Mouse (Mus musculus) R1 (cell line): Measurements from ENCODE around the gene Avl9.

ENCODE experiments used
- DNase-seq: peaks from one replicate; pipeline ENCODE4 v3.0.0-alpha.2; 2018; ENCODE audit warnings: low read depth, low spot score

Avl9 gene

GRCm38 (mm10) chr6:56714574-56715269 lies at the start of gene Avl9:
Gene Avl9 (plus strand): TSS chr6:56714899.
- peak; percentile 96 for DNase-seq

GRCm38 (mm10) chr6:56688238-56688637 lies 26.5 kb upstream of the Avl9 start:
- no peak for DNase-seq

- peak; percentile 84 for DNase-seq
Measured at GRCm38 (mm10) chr6:56691205-56691604, 23.5 kb upstream of the Avl9 start.

- DNase-seq: no peak
Measured at GRCm38 (mm10) chr6:56692445-56692844, 22.3 kb upstream of the Avl9 start.

GRCm38 (mm10) chr6:56703931-56704900 lies 10.5 kb upstream of the Avl9 start, which contains the start of gene Lsm5:
Gene Lsm5 (minus strand): TSS chr6:56704710.
- DNase-seq: peak; percentile 96

GRCm38 (mm10) chr6:56714186-56714573 lies 519 bp upstream of the Avl9 start:
- no peak for DNase-seq

- DNase-seq: peak; percentile 94
Measured at GRCm38 (mm10) chr6:56715270-56715666, 569 bp downstream of the Avl9 start.

GRCm38 (mm10) chr6:56719071-56719470 lies 4.4 kb downstream of the Avl9 start:
- no peak for DNase-seq

- no peak for DNase-seq
Measured at GRCm38 (mm10) chr6:56720877-56721276, 6.2 kb downstream of the Avl9 start.

GRCm38 (mm10) chr6:56732545-56732944 lies 17.8 kb downstream of the Avl9 start:
- no peak for DNase-seq

- DNase-seq: no peak
Measured at GRCm38 (mm10) chr6:56745950-56746543, 31.3 kb downstream of the Avl9 start.

- DNase-seq: no peak
Measured at GRCm38 (mm10) chr6:56753719-56754118, 39.0 kb downstream of the Avl9 start.

GRCm38 (mm10) chr6:56756117-56756516 lies 41.4 kb downstream of the Avl9 start:
- no peak for DNase-seq

GRCm38 (mm10) chr6:56759324-56759723 lies 44.6 kb downstream of the Avl9 start:
- no peak for DNase-seq

- DNase-seq: no peak
Measured at GRCm38 (mm10) chr6:56765265-56765664, 50.6 kb downstream of the Avl9 start.

GRCm38 (mm10) chr6:56765696-56766095 lies 51.0 kb downstream of the Avl9 start:
- peak; percentile 15 for DNase-seq

- no peak for DNase-seq
Measured at GRCm38 (mm10) chr6:56775816-56776215, 61.1 kb downstream of the Avl9 start.

GRCm38 (mm10) chr6:56779636-56780035 lies 64.9 kb downstream of the Avl9 start:
- DNase-seq: peak; percentile 77

GRCm38 (mm10) chr6:56783561-56784272 lies 69.0 kb downstream of the Avl9 start:
- no peak for DNase-seq

GRCm38 (mm10) chr6:56785068-56785467 lies 70.4 kb downstream of the Avl9 start:
- DNase-seq: no peak

GRCm38 (mm10) chr6:56787668-56788067 lies 73.0 kb downstream of the Avl9 start:
- DNase-seq: no peak
